Mouse (Mus musculus): Measurements from ENCODE around the gene Thra. TPM values are rescaled to one million over a fixed set of nuclear protein-coding genes. Genes with fewer than 3 reads are reported as not detected.
"Not testable (repeated sequence)": the region's sequence is repeated elsewhere in the genome, so short reads cannot be mapped to it uniquely, and the experiment has no call there.

Gene Thra
- polyA plus RNA-seq, 1 experiment from 2014 or later: 24.9 TPM

DNA sequence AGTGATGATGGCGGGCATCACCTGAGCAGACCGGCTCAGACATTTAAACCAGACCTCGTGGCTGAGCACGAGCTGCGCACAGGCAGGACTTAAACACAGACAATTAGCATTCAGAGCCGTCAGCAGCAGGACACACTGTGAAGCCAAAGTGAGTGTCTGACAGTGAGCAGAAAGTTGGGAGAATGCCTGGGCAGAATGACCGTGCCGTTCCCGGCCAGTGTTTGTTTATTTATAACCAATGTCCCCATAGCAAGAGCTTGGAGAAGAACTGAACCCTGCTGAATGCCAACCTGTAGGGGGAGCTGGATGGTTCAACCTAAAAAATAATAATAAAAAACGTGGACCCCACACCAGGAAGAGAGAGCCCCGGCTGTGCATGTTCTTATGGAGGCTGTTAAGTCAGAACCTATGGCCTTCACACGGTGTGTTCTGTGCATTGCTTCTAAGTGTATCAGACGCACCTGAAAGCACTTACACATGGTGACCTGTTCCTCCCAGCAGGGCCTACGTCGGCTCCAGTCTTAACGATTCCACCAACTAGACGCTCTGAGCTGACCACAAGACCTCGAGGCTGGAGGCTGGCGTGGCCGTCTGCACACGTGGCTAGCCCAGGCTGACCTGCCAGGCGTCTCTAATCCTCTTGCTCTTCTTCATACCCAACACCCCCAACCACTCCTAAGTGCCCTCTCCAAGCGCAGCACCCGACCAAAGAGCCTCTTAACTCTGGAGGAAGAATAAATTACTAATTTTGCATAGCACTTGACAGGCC, 18.8 kb upstream of the Thra start:
- H3K9ac ChIP-seq (replicated peaks): no peak overlapping the region
- WGBS: 49% methylated on average over 24 of the region's 24 CpGs

DNA sequence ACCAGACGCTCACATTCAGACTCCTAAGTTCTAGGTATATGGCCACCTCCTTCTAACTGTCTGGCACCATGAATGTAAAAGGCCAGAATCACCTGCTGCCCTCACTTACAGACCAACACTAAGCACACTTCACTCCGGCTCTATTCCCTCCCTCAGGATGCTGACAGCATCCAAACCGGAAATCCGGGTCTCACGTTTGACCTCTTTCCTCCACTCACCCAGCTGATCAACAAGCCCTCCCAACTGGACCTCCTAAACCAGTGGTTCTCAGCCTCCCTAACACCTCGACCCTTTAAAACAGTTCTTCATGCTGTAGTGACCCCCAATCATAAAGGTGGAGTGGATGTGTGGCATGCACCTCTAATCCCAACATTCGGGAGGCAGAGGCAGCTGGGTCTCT, 17.3 kb upstream of the Thra start:
- 82% methylated on average over 7 of the region's 7 CpGs for WGBS
- Histone ChIP-seq H3K4me3 (replicated peaks) (no peak overlapping the region), H3K9ac (replicated peaks) (no peak overlapping the region), H3K36me3 (peaks cover 57% of the 10 kb centered on the region), H3K27me3 (no peaks in the 10 kb centered on the region), H3K27ac (no peak overlapping the region), H3K9me3 (no peaks in the 10 kb centered on the region), H3K4me1 (replicated peaks) (peaks cover 13% of the 10 kb centered on the region), H3K4me2 (no peak overlapping the region)
- ATAC-seq (ENCODE audit: insufficient number of reproducible peaks, insufficient read depth, low FRiP score, low TSS enrichment, low read depth): no peak

More for the DNA sequence above, 18.8 kb upstream of the Thra start:
- no peak for ATAC-seq (ENCODE audit: insufficient number of reproducible peaks, insufficient read depth, low FRiP score, low TSS enrichment, low read depth)
- no peaks in the 10 kb centered on the region for H3K27me3 ChIP-seq
- peak overlapping the region; percentile 62 for H3K27ac ChIP-seq
- H3K4me1 ChIP-seq (replicated peaks): peaks cover 16% of the 10 kb centered on the region
- H3K36me3 ChIP-seq: peaks cover 56% of the 10 kb centered on the region
- H3K4me3 ChIP-seq (replicated peaks): no peak overlapping the region
- peak overlapping the region; percentile 0; the same call in 1 of the 2 replicates for H3K4me2 ChIP-seq
- no peaks in the 10 kb centered on the region for H3K9me3 ChIP-seq

DNA sequence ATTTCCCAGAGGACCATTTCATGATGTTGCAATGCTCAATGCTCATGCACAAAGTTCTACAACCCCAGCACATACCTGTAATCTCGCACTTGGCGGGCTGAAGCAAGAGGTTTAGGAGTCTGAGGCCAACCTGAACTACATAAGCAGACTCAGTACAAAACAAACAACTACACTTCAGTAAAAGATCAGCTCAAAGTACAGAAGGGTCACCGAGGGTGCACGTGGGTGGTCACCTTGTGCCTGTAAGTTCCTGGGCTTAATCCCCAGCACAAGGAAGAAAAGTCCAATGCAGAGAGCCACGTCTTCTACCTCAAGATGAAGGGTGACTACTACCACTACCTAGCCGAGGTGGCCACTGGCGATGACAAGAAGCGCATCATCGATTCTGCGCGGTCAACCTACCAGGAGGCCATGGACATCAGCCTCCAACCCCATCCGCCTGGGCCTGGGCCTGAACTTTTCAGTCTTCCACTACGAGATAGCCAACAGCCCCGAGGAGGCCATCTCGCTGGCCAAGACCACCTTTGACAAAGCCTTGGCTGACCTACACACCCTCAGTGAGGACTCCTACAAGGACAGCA, 14.4 kb upstream of the Thra start:
- H3K27me3 ChIP-seq: no peaks in the 10 kb centered on the region
- no peaks in the 10 kb centered on the region for H3K9me3 ChIP-seq
- H3K4me3 ChIP-seq (replicated peaks): no peak overlapping the region
- peaks cover 39% of the 10 kb centered on the region for H3K36me3 ChIP-seq
- 93% methylated on average over 15 of the region's 15 CpGs for WGBS
- no peak for ATAC-seq (ENCODE audit: insufficient number of reproducible peaks, insufficient read depth, low FRiP score, low TSS enrichment, low read depth)
- peaks cover 16% of the 10 kb centered on the region for H3K4me1 ChIP-seq (replicated peaks)
- no peak overlapping the region for H3K4me2 ChIP-seq
- no peak overlapping the region for H3K9ac ChIP-seq (replicated peaks)
- no peak overlapping the region for H3K27ac ChIP-seq

DNA sequence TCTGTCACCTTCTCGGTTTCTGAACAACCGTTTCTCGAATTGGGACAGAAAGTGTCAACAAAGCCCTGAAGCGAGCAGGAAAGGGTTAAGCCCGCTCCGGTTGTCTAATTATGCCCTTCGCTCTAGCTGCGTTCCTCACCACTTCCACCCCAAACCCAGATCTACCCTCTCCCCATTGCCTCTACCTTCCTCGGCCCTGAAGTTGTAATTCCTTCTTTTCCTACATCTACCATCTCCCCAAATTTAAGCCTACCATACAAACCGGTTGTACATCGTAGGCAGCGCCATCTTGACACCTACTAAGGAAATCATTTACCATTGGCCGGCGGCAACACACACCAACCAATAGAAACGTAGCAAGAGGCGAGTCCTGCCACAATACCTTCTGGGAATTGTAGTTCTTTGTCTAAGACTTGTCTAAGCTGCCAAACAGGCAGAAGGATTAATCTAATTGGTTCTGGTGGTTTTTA, 11.3 kb upstream of the Thra start, which contains the start of gene Med24:
Gene Med24 (minus strand): TSS at position 317 of the 470 bp plus-strand sequence.
- H3K27me3 ChIP-seq: no peaks in the 10 kb centered on the region
- peak within 1 kb of the TSS; percentile 76; the same call in 1 of the 2 replicates for H3K27ac ChIP-seq
- peaks cover 2% of the 10 kb centered on the region; the same call in 1 of the 2 replicates for H3K9me3 ChIP-seq
- H3K4me3 ChIP-seq (replicated peaks): peak within 1 kb of the TSS; percentile 68
- peaks cover 35% of the 10 kb centered on the region for H3K36me3 ChIP-seq
- WGBS: under 1% methylated on average over 16 of the region's 16 CpGs
- peak; percentile 94 for ATAC-seq (ENCODE audit: insufficient number of reproducible peaks, insufficient read depth, low FRiP score, low TSS enrichment, low read depth)
- peaks cover 5% of the 10 kb centered on the region; the same call in 1 of the 2 replicates for H3K4me1 ChIP-seq (replicated peaks)
- H3K4me2 ChIP-seq: peak within 1 kb of the TSS; percentile 84
- peak within 1 kb of the TSS; percentile 63 for H3K9ac ChIP-seq (replicated peaks)

DNA sequence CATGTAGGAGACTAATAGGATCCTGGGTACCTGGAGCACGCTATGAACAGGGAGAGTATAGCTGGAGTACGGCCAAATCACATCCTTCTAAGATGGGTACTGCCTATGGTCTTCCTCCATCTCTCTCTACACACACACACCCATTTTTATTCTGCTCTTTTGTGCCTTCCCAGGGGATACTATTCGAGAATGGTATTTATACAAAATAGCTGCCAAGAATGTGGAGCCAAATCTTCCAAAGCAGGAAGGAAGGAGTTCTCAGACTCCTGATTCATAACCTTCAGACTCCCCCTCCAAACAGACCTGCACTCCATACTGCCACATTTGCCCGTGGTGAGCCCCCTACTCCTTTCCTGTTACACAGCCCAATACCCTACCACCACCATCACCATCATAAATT, 9.7 kb upstream of the Thra start:
- Histone ChIP-seq H3K9ac (replicated peaks) (no peak overlapping the region), H3K4me1 (replicated peaks) (peaks cover 5% of the 10 kb centered on the region; the same call in 1 of the 2 replicates), H3K27me3 (no peaks in the 10 kb centered on the region), H3K36me3 (peaks cover 22% of the 10 kb centered on the region), H3K9me3 (peaks cover 6% of the 10 kb centered on the region; the same call in 1 of the 2 replicates), H3K4me2 (no peak overlapping the region), H3K27ac (no peak overlapping the region), H3K4me3 (replicated peaks) (no peak overlapping the region)
- 72% methylated on average over 4 of the region's 4 CpGs for WGBS
- ATAC-seq (ENCODE audit: insufficient number of reproducible peaks, insufficient read depth, low FRiP score, low TSS enrichment, low read depth): no peak

DNA sequence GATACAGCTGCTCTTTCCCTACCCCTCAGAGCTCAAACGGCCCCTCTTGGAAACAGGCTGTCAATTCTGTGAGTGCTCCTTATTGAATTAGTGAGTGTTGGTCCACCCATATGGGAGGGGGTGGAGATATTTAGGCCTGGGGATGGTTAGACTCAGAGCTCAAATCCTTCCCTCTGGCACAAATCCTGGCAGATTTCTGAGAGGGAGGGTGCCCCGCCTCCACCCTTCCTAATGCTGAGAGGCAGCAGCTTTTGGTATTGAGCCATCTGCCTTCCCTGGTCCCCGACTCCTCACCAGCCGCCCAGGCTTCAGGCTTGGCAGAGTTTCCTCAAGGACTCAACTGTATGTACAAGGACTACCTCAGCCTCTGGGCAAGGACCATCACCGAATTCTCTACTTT, 9.3 kb upstream of the Thra start:
- Histone ChIP-seq H3K9me3 (peaks cover 6% of the 10 kb centered on the region; the same call in 1 of the 2 replicates), H3K36me3 (peaks cover 17% of the 10 kb centered on the region), H3K4me3 (replicated peaks) (no peak overlapping the region), H3K27ac (no peak overlapping the region), H3K4me2 (no peak overlapping the region), H3K27me3 (no peaks in the 10 kb centered on the region), H3K9ac (replicated peaks) (no peak overlapping the region), H3K4me1 (replicated peaks) (peaks cover 5% of the 10 kb centered on the region; the same call in 1 of the 2 replicates)
- WGBS: 59% methylated on average over 5 of the region's 5 CpGs
- no peak for ATAC-seq (ENCODE audit: insufficient number of reproducible peaks, insufficient read depth, low FRiP score, low TSS enrichment, low read depth)

DNA sequence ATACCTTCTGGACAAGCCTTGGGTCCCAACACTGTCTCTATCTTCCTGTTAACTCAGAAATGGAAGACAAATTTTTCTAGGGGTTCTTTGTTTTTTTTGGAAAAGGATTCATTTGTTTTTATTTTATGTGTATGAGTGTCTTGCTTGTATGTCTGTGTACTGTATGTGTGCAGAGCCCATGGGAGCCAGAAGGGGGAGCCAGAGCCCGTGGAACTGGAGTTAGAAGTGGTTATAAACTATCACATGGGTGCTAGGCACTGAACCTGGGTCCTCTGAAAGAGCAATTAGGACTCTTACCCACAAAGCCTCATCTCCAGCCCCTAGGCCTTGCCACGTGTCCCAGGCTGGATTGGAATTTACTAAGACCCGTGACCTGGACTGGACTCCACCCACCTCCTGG, 6.4 kb upstream of the Thra start:
- Histone ChIP-seq H3K9me3 (peaks cover 6% of the 10 kb centered on the region; the same call in 1 of the 2 replicates), H3K36me3 (no peaks in the 10 kb centered on the region), H3K9ac (replicated peaks) (no peak overlapping the region), H3K27ac (no peak overlapping the region), H3K4me3 (replicated peaks) (no peak overlapping the region), H3K4me1 (replicated peaks) (no peaks in the 10 kb centered on the region), H3K27me3 (no peaks in the 10 kb centered on the region), H3K4me2 (no peak overlapping the region)
- ATAC-seq (ENCODE audit: insufficient number of reproducible peaks, insufficient read depth, low FRiP score, low TSS enrichment, low read depth): no peak
- WGBS: 80% methylated on average over 3 of the region's 3 CpGs

DNA sequence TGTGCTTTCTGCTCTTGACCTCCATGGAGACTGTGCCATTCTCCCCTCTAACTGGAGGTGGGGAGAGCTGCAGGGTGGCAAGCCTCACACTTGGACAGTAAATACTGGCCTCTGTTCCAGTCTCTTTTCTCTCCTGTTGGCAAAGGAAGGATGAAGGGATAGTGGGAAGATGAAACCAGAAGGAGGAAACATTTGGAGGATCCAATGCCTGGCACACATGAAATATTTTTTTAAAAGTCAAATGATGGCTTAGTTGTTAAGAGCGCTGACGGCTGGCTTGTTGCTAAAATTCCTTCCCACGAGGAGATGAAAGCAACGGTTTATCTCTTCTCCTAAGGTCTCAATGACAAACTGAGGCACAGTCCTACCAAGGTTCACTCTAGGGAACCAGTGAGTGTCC, 5.3 kb upstream of the Thra start:
- Histone ChIP-seq H3K4me3 (replicated peaks) (no peak overlapping the region), H3K27ac (no peak overlapping the region), H3K4me2 (no peak overlapping the region), H3K4me1 (replicated peaks) (peaks cover 5% of the 10 kb centered on the region), H3K27me3 (no peaks in the 10 kb centered on the region), H3K36me3 (no peaks in the 10 kb centered on the region), H3K9ac (replicated peaks) (no peak overlapping the region), H3K9me3 (peaks cover 6% of the 10 kb centered on the region; the same call in 1 of the 2 replicates)
- no peak for ATAC-seq (ENCODE audit: insufficient number of reproducible peaks, insufficient read depth, low FRiP score, low TSS enrichment, low read depth)
- 90% methylated on average over 4 of the region's 4 CpGs for WGBS

DNA sequence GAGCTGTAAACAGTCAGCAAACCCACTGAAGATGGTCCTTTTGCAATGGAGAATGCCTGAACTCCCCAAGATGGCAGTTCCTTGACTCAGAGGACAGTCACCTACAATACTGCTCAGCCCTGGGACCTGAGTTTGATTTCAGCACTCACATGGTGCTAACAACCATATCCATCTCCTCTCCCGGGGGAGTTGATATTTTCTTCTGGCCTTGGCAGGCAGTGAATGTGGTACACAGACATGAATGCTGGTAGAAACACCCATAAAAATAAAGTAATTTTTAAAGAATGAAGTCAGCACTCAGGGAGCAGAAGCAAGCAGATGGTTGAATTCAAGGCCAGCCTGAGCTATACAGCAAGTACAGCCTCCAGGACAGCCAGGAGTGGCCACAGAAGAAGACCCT, 4.3 kb upstream of the Thra start:
- Histone ChIP-seq H3K27me3 (no peaks in the 10 kb centered on the region), H3K4me3 (replicated peaks) (no peak overlapping the region), H3K4me2 (no peak overlapping the region), H3K9me3 (peaks cover 6% of the 10 kb centered on the region; the same call in 1 of the 2 replicates), H3K36me3 (no peaks in the 10 kb centered on the region), H3K9ac (replicated peaks) (no peak overlapping the region), H3K27ac (no peak overlapping the region), H3K4me1 (replicated peaks) (peaks cover 16% of the 10 kb centered on the region)
- 89% methylated on average over 1 of the region's 1 CpGs for WGBS
- ATAC-seq (ENCODE audit: insufficient number of reproducible peaks, insufficient read depth, low FRiP score, low TSS enrichment, low read depth): no peak

DNA sequence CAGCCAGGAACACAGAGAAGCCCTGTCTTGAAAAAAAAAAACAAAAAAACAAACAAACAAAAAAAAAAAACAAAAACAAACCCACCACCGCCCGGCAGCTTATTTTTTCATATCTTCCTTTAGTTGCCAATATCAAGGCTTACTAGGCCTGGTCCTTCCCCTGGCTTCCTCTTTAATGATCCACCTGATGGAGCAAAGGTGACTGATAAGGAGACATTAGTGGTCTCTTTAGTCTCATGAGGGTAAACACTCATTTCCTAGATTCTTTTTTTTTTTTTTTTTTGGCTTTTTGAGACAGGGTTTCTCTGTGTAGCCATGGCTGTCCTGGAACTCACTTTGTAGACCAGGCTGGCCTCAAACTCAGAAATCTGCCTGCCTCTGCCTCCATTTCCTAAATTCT, 3.2 kb upstream of the Thra start:
- not testable (repeated sequence) for H3K36me3 ChIP-seq; H3K27me3 ChIP-seq; ATAC-seq (ENCODE audit: insufficient number of reproducible peaks, insufficient read depth, low FRiP score, low TSS enrichment, low read depth); H3K27ac ChIP-seq; H3K9ac ChIP-seq (replicated peaks); H3K9me3 ChIP-seq; H3K4me2 ChIP-seq; H3K4me3 ChIP-seq (replicated peaks)
- WGBS: 86% methylated on average over 2 of the region's 2 CpGs
- peaks cover 17% of the 10 kb centered on the region for H3K4me1 ChIP-seq (replicated peaks)

DNA sequence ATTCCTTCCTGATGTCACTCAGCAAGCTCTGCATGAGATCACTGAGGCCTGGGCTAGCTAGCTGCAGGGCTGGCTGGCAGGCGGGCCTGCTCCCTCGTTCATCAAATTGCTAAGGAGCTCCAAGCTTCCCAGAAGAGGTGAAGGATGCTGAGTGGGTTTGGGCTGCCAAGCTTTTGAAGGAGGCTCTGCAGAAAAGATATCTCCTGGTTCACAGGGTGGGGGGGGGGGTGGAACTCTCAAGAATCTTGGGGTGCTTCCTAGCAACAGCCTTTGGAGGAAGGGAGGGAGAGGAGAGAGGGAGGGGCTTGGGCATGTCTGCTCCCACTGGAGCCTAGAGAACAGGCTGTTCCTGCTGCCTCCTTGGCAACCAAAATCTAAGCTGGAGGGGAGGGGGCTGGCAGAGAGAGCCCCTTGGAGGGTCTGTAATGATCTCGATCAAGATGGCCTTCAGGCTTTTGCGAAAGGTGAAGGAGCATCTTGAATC, 2.0 kb upstream of the Thra start:
- no peaks in the 10 kb centered on the region for H3K27me3 ChIP-seq
- WGBS: 50% methylated on average over 4 of the region's 4 CpGs
- H3K4me1 ChIP-seq (replicated peaks): peaks cover 26% of the 10 kb centered on the region
- no peaks in the 10 kb centered on the region for H3K36me3 ChIP-seq
- ATAC-seq (ENCODE audit: insufficient number of reproducible peaks, insufficient read depth, low FRiP score, low TSS enrichment, low read depth): no peak
- H3K4me2 ChIP-seq: no peak overlapping the region
- no peak overlapping the region for H3K4me3 ChIP-seq (replicated peaks)
- peaks cover 6% of the 10 kb centered on the region; the same call in 1 of the 2 replicates for H3K9me3 ChIP-seq
- H3K9ac ChIP-seq (replicated peaks): 0 out of 2 replicates have a peak overlapping the region, but pooled peaks have one; percentile 31
- H3K27ac ChIP-seq: no peak overlapping the region
